In genomic region chr13:34120536-34120935, GRCm38 (mm10) we compare ENCODE assay signal across 25 mouse cellular contexts.
"Had no signal": no experiment of that assay in that cellular context is flagged by ENCODE, and none has a peak within 500 bp of the region (broad histone marks: within the 10 kb centered on the region; RNA-seq: fewer than 3 reads in every experiment).

No protein-coding gene starts in this region.

- H3K9me3 ChIP-seq: heart, embryonic 13.5 days; heart, embryonic 15.5 days; hindbrain, embryonic 13.5 days; kidney, embryonic 15.5 days; limb, embryonic 13.5 days; limb, embryonic 15.5 days; liver, embryonic 12.5 days had no signal

- H3K36me3 ChIP-seq: limb, embryonic 15.5 days; liver, embryonic 12.5 days had no signal

- H3K4me3 ChIP-seq: heart, adult 2 months; heart, embryonic 13.5 days; heart, embryonic 15.5 days; hindbrain, embryonic 13.5 days; kidney, embryonic 15.5 days; limb, embryonic 13.5 days; limb, embryonic 15.5 days; liver, embryonic 12.5 days had no signal

- DNase-seq: gastrocnemius, postnatal 14 days; gastrocnemius, postnatal 36 days; heart, adult 11 months; heart, adult 2 months; heart, postnatal 14 days; heart, postnatal 36 days; kidney, adult 11 months; kidney, adult 2 months; kidney, adult 9 months; kidney, postnatal 14 days; kidney, postnatal 36 days; layer of hippocampus, adult 9-11 months; layer of hippocampus, postnatal 36 days; left cerebral cortex, postnatal 4 days had no signal

- H3K9ac ChIP-seq: heart, embryonic 13.5 days; heart, embryonic 15.5 days; hindbrain, embryonic 13.5 days; kidney, embryonic 15.5 days; limb, embryonic 13.5 days; limb, embryonic 15.5 days; liver, embryonic 12.5 days had no signal

- H3K27ac ChIP-seq: heart, adult 2 months; heart, embryonic 13.5 days; heart, embryonic 15.5 days; hindbrain, embryonic 13.5 days; kidney, embryonic 15.5 days; kidney, postnatal 0 days; limb, embryonic 13.5 days; limb, embryonic 15.5 days; liver, embryonic 12.5 days had no signal

- ATAC-seq: hindbrain, embryonic 16.5 days; inflammation-experienced regulatory T-cells, adult 6 months; liver, embryonic 12.5 days had no signal

- H3K27me3 ChIP-seq: heart, embryonic 13.5 days; heart, embryonic 15.5 days; hindbrain, embryonic 13.5 days; kidney, embryonic 15.5 days; limb, embryonic 13.5 days; limb, embryonic 15.5 days had no signal

- H3K4me2 ChIP-seq: heart, embryonic 11.5 days; heart, embryonic 13.5 days; heart, embryonic 15.5 days; hindbrain, embryonic 13.5 days; kidney, embryonic 15.5 days; limb, embryonic 13.5 days; limb, embryonic 15.5 days; liver, embryonic 12.5 days had no signal
